Mouse (Mus musculus) myocyte (in vitro differentiated cells): Measurements from ENCODE around the gene Samd8. TPM values are rescaled to one million over a fixed set of nuclear protein-coding genes. Genes with fewer than 3 reads are reported as not detected.

Source experiments
- H3K27me3 ChIP-seq: one replicate; pipeline ENCODE4 v1.6.1; 2011; ENCODE audit not compliant: control insufficient read depth, insufficient read depth, insufficient read length
- H3K36me3 ChIP-seq: one replicate; pipeline ENCODE4 v1.6.1; 2011; ENCODE audit not compliant: control insufficient read depth, insufficient read depth
- H3K4me2 ChIP-seq: one replicate; pipeline ENCODE4 v1.6.1; 2011; ENCODE audit warnings: low read depth, control low read depth
- H3K4me3 ChIP-seq: one replicate; pipeline ENCODE4 v1.5.1; 2011; ENCODE audit warnings: mild to moderate bottlenecking, control low read depth, moderate library complexity
- H3K79me2 ChIP-seq: one replicate; pipeline ENCODE4 v1.6.1; 2011; ENCODE audit not compliant: control insufficient read depth, insufficient read depth
- H3ac ChIP-seq: one replicate; pipeline ENCODE4 v1.6.1; 2011; ENCODE audit not compliant: control insufficient read depth, insufficient read length
- CEBPB ChIP-seq: IDR thresholded peaks from 2 replicates; pipeline ENCODE4 v1.6.1; 2011; ENCODE audit warnings: mild to moderate bottlenecking, moderate library complexity; ENCODE audit not compliant: poor library complexity, insufficient read depth, severe bottlenecking
- E2F4 ChIP-seq: IDR thresholded peaks from one replicate; pipeline ENCODE4 v1.6.1; 2011; ENCODE audit warnings: mild to moderate bottlenecking, control low read depth, moderate library complexity; ENCODE audit not compliant: insufficient read depth
- MAX ChIP-seq: IDR thresholded peaks from one replicate; pipeline ENCODE4 v1.6.1; 2011; ENCODE audit warnings: low read depth, mild to moderate bottlenecking, control low read depth
- MYOD1 ChIP-seq, 3 experiments: IDR thresholded peaks; one replicate each; pipeline ENCODE4 v1.6.1; 2011; ENCODE audit warnings: control low read depth in 2 of 3, low read depth in 2 of 3, mild to moderate bottlenecking in 2 of 3, moderate library complexity in 1 of 3; ENCODE audit not compliant: insufficient read length in 2 of 3, control insufficient read depth in 1 of 3
- MYOG ChIP-seq, 3 experiments: IDR thresholded peaks; one replicate each; pipeline ENCODE4 v1.6.1; 2011; ENCODE audit warnings: control low read depth in 2 of 3, low read depth in 2 of 3, mild to moderate bottlenecking in 2 of 3; ENCODE audit not compliant: insufficient read length in 2 of 3, control insufficient read depth in 1 of 3, insufficient read depth in 1 of 3
- POLR2A ChIP-seq: IDR thresholded peaks from one replicate; pipeline ENCODE4 v1.6.1; 2011; ENCODE audit warnings: low read depth, mild to moderate bottlenecking, control low read depth, moderate library complexity; ENCODE audit not compliant: insufficient read length
- POLR2AphosphoS2 ChIP-seq: IDR thresholded peaks from one replicate; pipeline ENCODE4 v1.6.1; 2011; ENCODE audit warnings: low read depth, control low read depth; ENCODE audit not compliant: insufficient read length
- REST ChIP-seq: IDR thresholded peaks from one replicate; pipeline ENCODE4 v1.6.1; 2011; ENCODE audit warnings: mild to moderate bottlenecking, control low read depth, moderate library complexity; ENCODE audit not compliant: insufficient read depth, insufficient read length
- SRF ChIP-seq: IDR thresholded peaks from one replicate; pipeline ENCODE4 v1.6.1; 2011; ENCODE audit warnings: low read depth; ENCODE audit not compliant: control insufficient read depth, insufficient read length
- TCF12 ChIP-seq: IDR thresholded peaks from one replicate; pipeline ENCODE4 v1.6.1; 2011; ENCODE audit warnings: mild to moderate bottlenecking, control low read depth; ENCODE audit not compliant: poor library complexity, insufficient read depth, severe bottlenecking
- TCF3 ChIP-seq: IDR thresholded peaks from one replicate; pipeline ENCODE4 v1.6.1; 2011; ENCODE audit warnings: low read depth, control low read depth; ENCODE audit not compliant: insufficient read length
- USF1 ChIP-seq: IDR thresholded peaks from one replicate; pipeline ENCODE4 v1.6.1; 2011; ENCODE audit warnings: low read depth, mild to moderate bottlenecking, control low read depth, moderate library complexity
- polyA plus RNA-seq: library from polyadenylated mRNA; unstranded; fragments of >200 nt; fragmentation: generic; extraction: Trizol; gene quantifications from one replicate; pipeline ENCODE4 v1.2.1, GENCODE M21; 2012; ENCODE audit warnings: missing spikeins

Gene Samd8
- polyA plus RNA-seq, 1 experiment = 27.8 TPM

DNA sequence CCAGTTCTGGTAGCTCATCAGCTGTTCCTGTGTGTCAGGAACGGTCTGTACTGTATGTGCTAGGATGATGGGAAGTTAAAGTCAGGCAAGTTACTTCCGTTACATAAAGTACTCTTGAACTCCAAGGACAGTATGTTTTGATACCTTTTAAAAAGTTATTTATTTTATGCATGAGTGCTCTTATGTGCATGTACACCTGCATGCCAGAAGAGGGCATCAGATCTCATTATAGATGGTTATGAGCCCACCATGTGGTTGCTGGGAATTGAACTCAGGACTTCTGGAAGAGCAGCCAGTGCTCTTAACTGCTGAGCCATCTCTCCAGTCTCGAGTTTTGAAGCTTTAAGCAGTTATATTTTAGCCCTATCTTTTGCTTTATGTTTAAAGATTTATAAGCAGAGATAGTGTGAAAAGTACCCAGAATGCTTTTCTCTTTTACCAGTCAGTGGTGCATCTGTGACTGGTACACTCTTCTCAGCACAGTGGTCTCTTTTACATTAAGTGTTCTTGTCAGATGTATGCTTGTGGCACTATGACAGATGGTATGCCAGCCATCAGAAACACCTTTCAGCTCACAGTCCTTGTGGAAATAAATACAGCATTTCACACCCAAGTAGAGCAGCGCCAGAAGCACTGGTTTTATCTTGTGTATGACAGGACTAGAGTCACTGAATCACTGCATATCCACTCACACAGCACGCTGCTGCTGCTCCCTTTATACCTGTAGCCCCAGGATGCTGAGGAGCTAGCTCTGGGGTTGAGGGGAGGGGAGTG lies 91.7 kb downstream of the Samd8 start:
- H3K79me2 ChIP-seq = peaks cover 26% of the 10 kb centered on the region
- H3K4me3 ChIP-seq = no peak overlapping the region
- no peak for TF ChIP-seq CEBPB
- TF ChIP-seq MAX = no peak
- TF ChIP-seq SRF = no peak
- TF ChIP-seq TCF12 = no peak
- no peak for TF ChIP-seq E2F4
- TF ChIP-seq USF1 = no peak
- no peak for TF ChIP-seq POLR2AphosphoS2
- TF ChIP-seq TCF3 = no peak
- no peak for TF ChIP-seq REST
- TF ChIP-seq MYOD1 (IDR thresholded peaks at IDR 0.05; ENCODE audit: control insufficient read depth in 1 of 3, insufficient read length in 2 of 3, low read depth in 2 of 3) = no peak
- no peak for TF ChIP-seq POLR2A
- no peak for TF ChIP-seq MYOG (IDR thresholded peaks at IDR 0.05; ENCODE audit: control insufficient read depth in 1 of 3, insufficient read depth in 1 of 3, insufficient read length in 2 of 3, low read depth in 2 of 3)
- H3K4me2 ChIP-seq = no peak overlapping the region
- H3K27me3 ChIP-seq = no peaks in the 10 kb centered on the region
- peaks cover 71% of the 10 kb centered on the region for H3K36me3 ChIP-seq
- H3ac ChIP-seq = no peak overlapping the region

DNA sequence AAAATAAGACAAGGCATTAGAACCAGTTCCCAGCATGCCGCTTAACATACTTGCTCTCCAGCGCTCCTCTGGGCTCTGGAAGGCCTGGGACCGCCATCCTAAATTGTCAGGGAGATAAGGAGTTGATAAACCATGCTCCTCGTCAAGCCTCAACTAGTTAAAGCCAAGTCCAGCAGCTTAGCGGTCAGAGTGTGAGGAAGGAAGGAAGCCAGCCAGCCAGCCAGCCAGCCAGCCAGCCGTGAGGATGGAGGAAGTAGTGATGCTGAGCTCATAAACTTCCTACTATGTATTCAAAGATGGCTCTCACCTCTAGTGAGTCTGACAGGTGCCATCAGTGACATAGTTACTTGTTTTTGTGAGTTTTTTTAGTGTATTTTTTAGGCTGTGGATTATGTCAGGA lies 92.9 kb downstream of the Samd8 start:
- peaks cover 63% of the 10 kb centered on the region for H3K36me3 ChIP-seq
- H3K4me2 ChIP-seq = no peak overlapping the region
- no peak overlapping the region for H3ac ChIP-seq
- H3K4me3 ChIP-seq = no peak overlapping the region
- peaks cover 21% of the 10 kb centered on the region for H3K79me2 ChIP-seq
- no peaks in the 10 kb centered on the region for H3K27me3 ChIP-seq
- no peak for TF ChIP-seq MAX
- TF ChIP-seq TCF12 = no peak
- no peak for TF ChIP-seq E2F4
- no peak for TF ChIP-seq MYOD1 (IDR thresholded peaks at IDR 0.05; ENCODE audit: control insufficient read depth in 1 of 3, insufficient read length in 2 of 3, low read depth in 2 of 3)
- no peak for TF ChIP-seq TCF3
- no peak for TF ChIP-seq POLR2AphosphoS2
- TF ChIP-seq SRF = no peak
- no peak for TF ChIP-seq CEBPB
- TF ChIP-seq USF1 = no peak
- no peak for TF ChIP-seq REST
- TF ChIP-seq MYOG (IDR thresholded peaks at IDR 0.05; ENCODE audit: control insufficient read depth in 1 of 3, insufficient read depth in 1 of 3, insufficient read length in 2 of 3, low read depth in 2 of 3) = no peak

DNA sequence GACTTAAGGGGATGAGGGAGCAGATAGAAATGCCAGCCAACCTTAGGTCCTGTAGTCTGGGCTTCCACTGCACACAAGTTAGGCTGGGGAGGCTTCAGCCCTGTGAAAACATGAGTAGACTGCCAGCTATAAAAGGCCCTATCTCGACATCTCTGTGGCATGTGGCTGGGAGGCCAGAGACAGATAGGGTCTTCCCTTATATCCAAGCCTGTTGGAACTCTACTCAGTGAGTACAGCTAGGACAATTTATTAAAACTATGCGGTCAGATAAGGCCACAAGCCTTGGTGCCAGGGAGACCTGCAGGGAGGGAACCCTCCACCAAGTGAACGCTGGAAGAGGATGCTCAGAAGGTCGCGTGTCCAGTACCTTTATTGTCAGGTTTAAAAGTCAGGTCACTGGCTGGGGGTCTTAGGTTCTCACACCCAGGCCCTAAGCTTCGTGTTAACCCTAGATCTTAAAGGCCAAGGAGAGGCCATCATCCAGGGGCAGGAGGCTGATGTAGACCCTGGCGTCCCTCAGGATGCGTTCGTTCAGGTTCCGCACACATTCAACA lies 96.6 kb downstream of the Samd8 start:
- Histone ChIP-seq H3ac (no peak overlapping the region), H3K79me2 (no peaks in the 10 kb centered on the region), H3K27me3 (no peaks in the 10 kb centered on the region), H3K36me3 (peaks cover 34% of the 10 kb centered on the region), H3K4me3 (peak overlapping the region; percentile 59), H3K4me2 (no peak overlapping the region)
- no peak for TF ChIP-seq USF1
- TF ChIP-seq POLR2A = no peak
- no peak for TF ChIP-seq MYOG (IDR thresholded peaks at IDR 0.05; ENCODE audit: control insufficient read depth in 1 of 3, insufficient read depth in 1 of 3, insufficient read length in 2 of 3, low read depth in 2 of 3)
- no peak for TF ChIP-seq MYOD1 (IDR thresholded peaks at IDR 0.05; ENCODE audit: control insufficient read depth in 1 of 3, insufficient read length in 2 of 3, low read depth in 2 of 3)
- no peak for TF ChIP-seq MAX
- no peak for TF ChIP-seq POLR2AphosphoS2
- TF ChIP-seq TCF3 = no peak
- no peak for TF ChIP-seq CEBPB

DNA sequence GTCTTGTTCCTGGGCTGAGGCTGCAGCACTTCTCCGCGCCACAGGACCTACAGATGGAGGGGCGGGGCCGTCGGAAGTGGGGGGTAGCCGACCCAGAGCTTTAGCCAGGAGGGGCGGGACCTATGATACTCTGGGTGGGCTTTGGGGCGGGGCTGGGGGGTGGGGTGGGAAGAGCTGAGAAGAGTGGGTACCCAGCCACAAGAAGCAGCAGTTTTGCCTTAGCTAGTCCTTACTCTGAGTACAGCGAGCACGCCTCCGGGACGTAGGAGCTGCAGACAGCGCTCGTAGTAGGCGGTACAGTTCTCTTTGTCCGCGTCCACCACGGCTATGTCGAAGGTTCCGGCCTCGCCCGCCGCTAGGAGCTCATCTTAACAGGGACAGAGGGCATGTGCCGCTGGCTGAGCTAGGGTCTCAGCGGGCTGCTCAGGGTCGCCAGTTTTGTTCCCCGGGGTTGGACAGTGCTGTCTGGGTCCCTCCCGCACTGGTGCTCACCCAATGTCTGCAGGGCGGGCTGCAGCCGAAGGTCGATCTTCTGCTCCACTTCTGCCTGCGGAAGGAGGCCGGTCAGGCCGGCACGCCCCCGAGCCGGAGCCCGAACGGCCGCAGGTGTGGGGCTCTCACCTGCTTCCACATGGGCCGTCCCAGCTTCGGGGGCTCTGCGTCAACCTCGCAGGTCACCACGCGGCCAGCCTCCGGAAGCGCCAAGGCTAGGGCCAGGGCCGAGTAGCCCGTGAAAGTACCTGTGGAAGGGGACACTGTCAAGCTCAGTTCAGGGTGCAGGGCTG lies 97.2 kb downstream of the Samd8 start:
- peak overlapping the region; percentile 59 for H3K4me3 ChIP-seq
- peak overlapping the region; percentile 26 for H3ac ChIP-seq
- H3K27me3 ChIP-seq = no peaks in the 10 kb centered on the region
- peaks cover 30% of the 10 kb centered on the region for H3K36me3 ChIP-seq
- no peaks in the 10 kb centered on the region for H3K79me2 ChIP-seq
- no peak for TF ChIP-seq TCF3
- TF ChIP-seq POLR2AphosphoS2 = peak; percentile 76
- no peak for TF ChIP-seq E2F4
- TF ChIP-seq SRF = no peak
- no peak for TF ChIP-seq CEBPB
- no peak for TF ChIP-seq USF1
- no peak for TF ChIP-seq TCF12
- TF ChIP-seq MYOG (IDR thresholded peaks at IDR 0.05; ENCODE audit: control insufficient read depth in 1 of 3, insufficient read depth in 1 of 3, insufficient read length in 2 of 3, low read depth in 2 of 3) = no peak
- TF ChIP-seq REST = no peak
- no peak for TF ChIP-seq MYOD1 (IDR thresholded peaks at IDR 0.05; ENCODE audit: control insufficient read depth in 1 of 3, insufficient read length in 2 of 3, low read depth in 2 of 3)
- peak; percentile 8 for TF ChIP-seq POLR2A
- no peak for TF ChIP-seq MAX
- H3K4me2 ChIP-seq = peak overlapping the region; percentile 93

Other genes starting within 250 kb of the Samd8 start
- 0.14 TPM for gene Dupd1, start 36.0 kb upstream of the Samd8 start, polyA plus RNA-seq
- 24.6 TPM for gene Dusp13, start 650 bp downstream of the Samd8 start, polyA plus RNA-seq
- gene Vdac2, start 74.7 kb downstream of the Samd8 start, polyA plus RNA-seq = 314 TPM
- gene Comtd1, start 98.4 kb downstream of the Samd8 start, polyA plus RNA-seq = 47.1 TPM
- 5.4 TPM for gene Zfp503, start 239.1 kb downstream of the Samd8 start, polyA plus RNA-seq